Mouse (Mus musculus): ENCODE measurements around the gene Muc20. TPM values are rescaled to one million over a fixed set of nuclear protein-coding genes. Genes with fewer than 3 reads are reported as not detected.
A peak's percentile ranks its signal among the peaks of the same experiment; 100 is the strongest.

The Muc20 gene
- polyA plus RNA-seq, 1 experiment from 2014 or later: not detected

- Histone ChIP-seq H3K4me1 (replicated peaks) (0 out of 2 replicates have a peak, but pooled peaks cover 5% of the 10 kb centered on the region), H3K27ac (no peak overlapping the region)
- peak; percentile 60 for ATAC-seq
Measured at GRCm38 (mm10) chr16:32784840-32785239, 12.4 kb downstream of the Muc20 start.

DNA sequence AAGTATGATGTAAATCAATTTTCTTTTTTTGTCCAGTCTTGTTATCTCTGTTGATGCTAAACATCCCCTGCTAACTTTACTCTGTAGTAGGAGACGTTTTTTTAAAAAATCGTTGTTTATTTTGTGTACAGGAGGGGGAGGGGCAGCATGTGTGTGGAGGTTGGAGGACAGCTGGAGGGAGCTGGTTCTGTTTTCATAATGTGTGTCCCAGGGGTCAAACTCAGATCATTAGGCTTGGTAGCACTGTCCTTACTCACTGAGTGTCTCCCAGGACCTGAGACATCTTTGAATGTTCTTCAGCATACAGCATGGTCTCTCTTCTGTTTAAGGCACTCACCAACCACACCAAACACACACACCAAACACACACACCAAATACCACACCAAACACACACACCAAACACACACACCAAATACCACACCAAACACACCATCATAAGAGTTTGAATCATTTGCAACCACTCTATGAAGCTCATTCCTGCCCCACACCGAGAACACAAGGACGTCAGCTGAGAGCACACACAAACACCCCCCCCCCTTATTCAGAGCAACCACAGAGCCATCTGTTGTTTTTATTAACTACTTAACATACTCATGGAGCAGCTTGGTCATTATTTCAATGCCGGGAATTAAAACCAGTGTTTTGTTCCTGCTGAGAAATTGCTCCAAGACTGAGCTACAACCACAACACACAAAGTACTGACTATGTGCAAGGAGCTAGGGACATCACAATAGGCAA lies 13.7 kb downstream of the Muc20 start:
- Histone ChIP-seq H3K9ac (replicated peaks) (no peak overlapping the region), H3K27ac (no peak overlapping the region), H3K4me3 (replicated peaks) (no peak overlapping the region), H3K4me2 (replicated peaks) (no peak overlapping the region), H3K27me3 (no peaks in the 10 kb centered on the region), H3K9me3 (no peaks in the 10 kb centered on the region), H3K36me3 (no peaks in the 10 kb centered on the region), H3K4me1 (replicated peaks) (peaks cover 13% of the 10 kb centered on the region; the same call in 1 of the 2 replicates)
- WGBS: 56% methylated on average over 5 of the region's 5 CpGs
- no peak for ATAC-seq

More at GRCm38 (mm10) chr16:32784840-32785239, 12.4 kb downstream of the Muc20 start:
- no peaks in the 10 kb centered on the region for H3K27me3 ChIP-seq
- no peak overlapping the region for H3K4me2 ChIP-seq (replicated peaks)
- no peak overlapping the region for H3K9ac ChIP-seq (replicated peaks)
- no peaks in the 10 kb centered on the region for H3K36me3 ChIP-seq
- no peak overlapping the region for H3K4me3 ChIP-seq (replicated peaks)
- H3K9me3 ChIP-seq: no peaks in the 10 kb centered on the region
- 58% methylated on average over 13 of the region's 13 CpGs for WGBS

GRCm38 (mm10) chr16:32778956-32779355 lies 18.3 kb downstream of the Muc20 start:
- H3K27me3 ChIP-seq: no peaks in the 10 kb centered on the region; the same call in 1 of the 2 replicates
- H3K4me3 ChIP-seq (replicated peaks): no peak overlapping the region
- WGBS: 58% methylated on average over 8 of the region's 8 CpGs
- no peak for ATAC-seq
- no peak overlapping the region for H3K4me2 ChIP-seq (replicated peaks)
- no peaks in the 10 kb centered on the region for H3K9me3 ChIP-seq
- no peak overlapping the region for H3K9ac ChIP-seq (replicated peaks)
- H3K4me1 ChIP-seq (replicated peaks): peaks cover 16% of the 10 kb centered on the region; the same call in 1 of the 2 replicates
- no peak overlapping the region for H3K27ac ChIP-seq
- H3K36me3 ChIP-seq: no peaks in the 10 kb centered on the region

- H3K27ac ChIP-seq: no peak overlapping the region
- no peak overlapping the region for H3K4me2 ChIP-seq (replicated peaks)
- no peaks in the 10 kb centered on the region; the same call in 1 of the 2 replicates for H3K27me3 ChIP-seq
- 86% methylated on average over 10 of the region's 10 CpGs for WGBS
- no peak for ATAC-seq
- H3K9me3 ChIP-seq: no peaks in the 10 kb centered on the region
- H3K36me3 ChIP-seq: no peaks in the 10 kb centered on the region
- peaks cover 10% of the 10 kb centered on the region; the same call in 1 of the 2 replicates for H3K4me1 ChIP-seq (replicated peaks)
- H3K4me3 ChIP-seq (replicated peaks): no peak overlapping the region
- no peak overlapping the region for H3K9ac ChIP-seq (replicated peaks)
Measured at GRCm38 (mm10) chr16:32776676-32777075, 20.6 kb downstream of the Muc20 start.

DNA sequence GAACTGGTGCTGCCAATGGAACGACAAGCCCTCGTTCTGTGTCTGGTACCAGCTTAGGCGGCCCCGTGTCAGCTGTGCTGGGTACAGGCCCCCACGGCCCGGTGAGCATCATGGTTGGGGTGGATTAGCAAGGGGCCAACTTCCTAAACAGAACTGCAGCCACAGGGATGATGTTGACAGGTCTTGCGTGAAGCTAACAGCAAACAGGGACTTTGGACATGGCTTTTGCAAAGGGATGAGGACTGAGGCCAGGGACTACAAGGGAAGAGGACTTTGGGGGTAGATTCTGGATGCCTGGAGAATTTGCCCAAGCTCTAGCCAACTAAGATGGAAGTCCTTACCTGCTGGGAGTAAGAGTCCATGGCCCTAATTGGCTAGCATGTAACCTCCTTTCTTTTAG lies 30.3 kb downstream of the Muc20 start:
- Histone ChIP-seq H3K36me3 (no peaks in the 10 kb centered on the region), H3K4me3 (replicated peaks) (no peak overlapping the region), H3K4me1 (replicated peaks) (peaks cover 5% of the 10 kb centered on the region; the same call in 1 of the 2 replicates), H3K27me3 (no peaks in the 10 kb centered on the region), H3K9ac (replicated peaks) (no peak overlapping the region), H3K27ac (no peak overlapping the region), H3K4me2 (replicated peaks) (no peak overlapping the region), H3K9me3 (no peaks in the 10 kb centered on the region)
- no peak for ATAC-seq
- WGBS: 90% methylated on average over 7 of the region's 7 CpGs

DNA sequence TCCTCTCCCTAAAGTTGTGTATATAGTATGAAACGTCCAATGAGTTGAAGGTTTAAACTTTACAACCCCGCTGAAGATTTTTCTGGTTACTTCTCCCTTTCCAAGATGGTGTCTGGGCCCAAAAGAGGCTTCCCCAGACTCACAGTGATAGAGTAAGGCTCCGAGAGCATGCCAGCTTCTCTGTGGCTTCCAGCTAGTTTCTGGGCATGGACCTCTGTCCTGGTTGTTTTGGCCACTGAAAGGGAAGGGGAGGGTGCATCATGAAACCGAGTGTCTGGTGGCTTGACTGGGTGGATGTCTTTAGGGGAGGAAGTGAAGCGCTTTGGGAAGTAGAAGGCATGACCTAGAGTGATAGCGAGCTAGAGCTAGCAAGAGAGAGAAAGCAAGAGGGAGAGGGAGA lies 32.3 kb downstream of the Muc20 start:
- WGBS: 77% methylated on average over 6 of the region's 6 CpGs
- H3K4me1 ChIP-seq (replicated peaks): peaks cover 5% of the 10 kb centered on the region; the same call in 1 of the 2 replicates
- H3K36me3 ChIP-seq: no peaks in the 10 kb centered on the region

DNA sequence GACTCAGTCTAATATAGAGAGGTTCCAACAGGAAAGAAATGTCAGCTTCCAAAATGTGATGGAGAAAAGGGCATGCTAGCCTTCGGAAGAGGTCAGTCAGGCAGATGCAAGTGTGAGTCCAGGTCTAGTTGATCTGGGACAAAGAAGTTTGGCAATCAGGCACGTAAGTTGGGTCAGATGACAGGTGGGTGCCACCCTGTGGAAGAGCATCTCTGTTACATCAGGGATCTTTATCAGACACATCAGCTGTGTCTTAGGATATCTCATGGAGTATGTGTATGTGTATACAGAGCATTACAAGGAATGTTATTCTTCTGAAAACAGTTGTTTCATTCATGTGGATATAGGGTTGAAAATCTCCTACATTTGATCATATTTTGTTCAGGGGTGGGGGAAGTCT lies 32.7 kb downstream of the Muc20 start:
- Histone ChIP-seq H3K4me1 (replicated peaks) (peaks cover 5% of the 10 kb centered on the region; the same call in 1 of the 2 replicates), H3K4me2 (replicated peaks) (no peak overlapping the region), H3K27ac (no peak overlapping the region), H3K4me3 (replicated peaks) (no peak overlapping the region), H3K27me3 (no peaks in the 10 kb centered on the region), H3K9ac (replicated peaks) (no peak overlapping the region), H3K36me3 (no peaks in the 10 kb centered on the region), H3K9me3 (no peaks in the 10 kb centered on the region)
- ATAC-seq: no peak
- WGBS: 90% methylated on average over 2 of the region's 2 CpGs

More for the DNA sequence above, 32.3 kb downstream of the Muc20 start:
- H3K9me3 ChIP-seq: no peaks in the 10 kb centered on the region
- no peak overlapping the region for H3K4me2 ChIP-seq (replicated peaks)
- ATAC-seq: no peak
- H3K9ac ChIP-seq (replicated peaks): no peak overlapping the region
- no peak overlapping the region for H3K27ac ChIP-seq
- H3K27me3 ChIP-seq: no peaks in the 10 kb centered on the region
- H3K4me3 ChIP-seq (replicated peaks): no peak overlapping the region

GRCm38 (mm10) chr16:32750242-32751127 lies 46.8 kb downstream of the Muc20 start:
- H3K4me1 ChIP-seq (replicated peaks): no peaks in the 10 kb centered on the region
- no peak overlapping the region for H3K9ac ChIP-seq (replicated peaks)
- no peak overlapping the region for H3K27ac ChIP-seq
- WGBS: 92% methylated on average over 5 of the region's 5 CpGs
- no peaks in the 10 kb centered on the region for H3K36me3 ChIP-seq
- no peak overlapping the region for H3K4me3 ChIP-seq (replicated peaks)
- no peak overlapping the region for H3K4me2 ChIP-seq (replicated peaks)
- no peaks in the 10 kb centered on the region for H3K9me3 ChIP-seq
- no peak for ATAC-seq
- no peaks in the 10 kb centered on the region for H3K27me3 ChIP-seq

DNA sequence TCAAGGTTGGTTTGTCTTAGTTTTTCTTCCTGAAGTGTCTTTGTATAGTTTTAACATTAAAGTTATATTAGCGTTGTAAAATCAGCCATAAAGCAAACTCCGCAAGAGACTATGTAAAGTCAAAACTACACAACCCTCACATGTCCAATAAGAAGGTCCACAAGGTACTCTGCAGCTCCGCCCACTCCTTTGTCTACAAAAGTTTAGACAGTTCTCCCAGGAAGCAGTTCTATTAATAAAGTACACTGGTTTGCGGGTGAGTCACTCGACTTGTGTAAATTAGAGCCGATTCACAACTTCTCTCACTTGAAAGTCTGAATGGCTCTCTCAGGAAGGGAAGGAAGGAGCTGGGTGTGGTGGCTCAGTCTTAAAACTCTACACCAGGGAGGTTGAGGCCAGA lies 51.4 kb downstream of the Muc20 start:
- no peak overlapping the region for H3K9ac ChIP-seq (replicated peaks)
- ATAC-seq: no peak
- H3K4me2 ChIP-seq (replicated peaks): no peak overlapping the region
- no peaks in the 10 kb centered on the region for H3K4me1 ChIP-seq (replicated peaks)
- no peak overlapping the region for H3K4me3 ChIP-seq (replicated peaks)
- no peaks in the 10 kb centered on the region for H3K36me3 ChIP-seq
- no peaks in the 10 kb centered on the region for H3K9me3 ChIP-seq
- no peaks in the 10 kb centered on the region for H3K27me3 ChIP-seq
- 79% methylated on average over 6 of the region's 6 CpGs for WGBS
- no peak overlapping the region for H3K27ac ChIP-seq

GRCm38 (mm10) chr16:32742712-32743111 lies 54.5 kb downstream of the Muc20 start:
- no peak for ATAC-seq
- Histone ChIP-seq H3K4me2 (replicated peaks) (no peak overlapping the region), H3K27ac (no peak overlapping the region), H3K4me3 (replicated peaks) (no peak overlapping the region), H3K9me3 (no peaks in the 10 kb centered on the region), H3K9ac (replicated peaks) (no peak overlapping the region), H3K27me3 (no peaks in the 10 kb centered on the region), H3K4me1 (replicated peaks) (no peaks in the 10 kb centered on the region), H3K36me3 (no peaks in the 10 kb centered on the region)
- WGBS: 90% methylated on average over 2 of the region's 2 CpGs

- ATAC-seq: no peak
- Histone ChIP-seq H3K9ac (replicated peaks) (no peak overlapping the region), H3K9me3 (no peaks in the 10 kb centered on the region), H3K4me2 (replicated peaks) (no peak overlapping the region), H3K4me3 (replicated peaks) (no peak overlapping the region), H3K27me3 (no peaks in the 10 kb centered on the region), H3K4me1 (replicated peaks) (no peaks in the 10 kb centered on the region), H3K36me3 (no peaks in the 10 kb centered on the region), H3K27ac (no peak overlapping the region)
- WGBS: 90% methylated on average over 9 of the region's 9 CpGs
Measured at GRCm38 (mm10) chr16:32741366-32741765, 55.9 kb downstream of the Muc20 start.

DNA sequence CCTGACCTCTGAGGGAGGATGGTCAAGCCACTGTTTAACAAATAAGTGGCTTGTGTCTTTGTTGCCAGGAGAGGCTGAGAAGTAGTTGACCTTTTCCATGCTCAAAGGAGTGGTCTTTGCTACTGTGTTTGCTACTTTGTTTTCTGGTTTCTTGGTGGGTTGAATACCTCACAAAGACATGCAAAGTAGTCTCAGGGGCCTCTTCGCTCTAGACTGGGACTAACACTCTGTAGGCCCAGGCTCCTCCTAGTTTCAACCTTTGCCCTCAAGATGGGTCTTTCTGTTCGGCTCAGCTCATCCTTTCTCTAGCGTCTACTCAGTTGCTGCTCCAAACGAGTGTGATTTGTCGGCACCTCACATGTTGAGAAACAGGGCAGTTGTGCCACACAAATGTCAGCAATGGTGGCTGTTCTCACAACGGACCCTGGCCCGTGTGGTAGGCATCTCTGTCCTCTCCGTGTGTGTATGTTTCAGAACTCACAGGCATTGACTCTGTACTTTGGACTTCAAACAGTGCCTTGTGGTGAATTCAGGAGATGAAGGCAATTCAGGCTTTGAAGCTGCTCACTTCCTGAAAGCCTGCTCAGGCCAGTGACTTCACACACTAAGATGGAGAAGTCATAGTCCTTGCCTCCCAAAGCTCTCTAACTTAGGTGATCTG lies 57.1 kb downstream of the Muc20 start:
- WGBS: 66% methylated on average over 8 of the region's 8 CpGs
- Histone ChIP-seq H3K4me3 (replicated peaks) (no peak overlapping the region), H3K9ac (replicated peaks) (no peak overlapping the region), H3K36me3 (no peaks in the 10 kb centered on the region), H3K4me1 (replicated peaks) (no peaks in the 10 kb centered on the region), H3K27ac (no peak overlapping the region), H3K27me3 (no peaks in the 10 kb centered on the region), H3K9me3 (no peaks in the 10 kb centered on the region), H3K4me2 (replicated peaks) (no peak overlapping the region)
- ATAC-seq: no peak

Measured in midbrain, embryonic 13.5 days (tissue).